Mouse (Mus musculus): ENCODE results near the gene Nae1. TPM values are rescaled to one million over a fixed set of nuclear protein-coding genes. Genes with fewer than 3 reads are reported as not detected.
A peak's percentile ranks its signal among the peaks of the same experiment; 100 is the strongest.

Gene Nae1
- polyA plus RNA-seq, 1 experiment from 2014 or later: 85.8 TPM

- H3K9ac ChIP-seq (ENCODE audit: low read length): no peak overlapping the region
- H3K4me1 ChIP-seq (replicated peaks; ENCODE audit: control insufficient read depth, insufficient read depth, low read length): no peaks in the 10 kb centered on the region
- no peaks in the 10 kb centered on the region for H3K36me3 ChIP-seq (ENCODE audit: control insufficient read depth, insufficient read depth, low read length)
- H3K27me3 ChIP-seq (replicated peaks; ENCODE audit: control insufficient read depth, insufficient read depth, low read length): no peaks in the 10 kb centered on the region
- H3K9me3 ChIP-seq (ENCODE audit: control insufficient read depth, low read length): no peaks in the 10 kb centered on the region
- no peak overlapping the region for H3K4me2 ChIP-seq (ENCODE audit: low read length)
- no peak overlapping the region for H3K4me3 ChIP-seq (ENCODE audit: low read depth, low read length)
- no peak overlapping the region for H3K27ac ChIP-seq (ENCODE audit: low read depth)
- ATAC-seq (replicated peaks; ENCODE audit: low FRiP score, low TSS enrichment, low read depth) (no peak), DNase-seq (ENCODE audit: low spot score) (no peak)
- WGBS: 42% methylated on average over 7 of the region's 7 CpGs
These were observed 22.8 kb upstream of the Nae1 start for GRCm38 (mm10) chr8:104557226-104557625.

- H3K4me1 ChIP-seq (replicated peaks; ENCODE audit: control insufficient read depth, insufficient read depth, low read length): no peaks in the 10 kb centered on the region
- 86% methylated on average over 4 of the region's 4 CpGs for WGBS
- no peaks in the 10 kb centered on the region for H3K27me3 ChIP-seq (replicated peaks; ENCODE audit: control insufficient read depth, insufficient read depth, low read length)
- no peaks in the 10 kb centered on the region for H3K9me3 ChIP-seq (ENCODE audit: control insufficient read depth, low read length)
- H3K9ac ChIP-seq (ENCODE audit: low read length): no peak overlapping the region
- H3K4me2 ChIP-seq (ENCODE audit: low read length): no peak overlapping the region
- no peaks in the 10 kb centered on the region for H3K36me3 ChIP-seq (ENCODE audit: control insufficient read depth, insufficient read depth, low read length)
- no peak for ATAC-seq (replicated peaks; ENCODE audit: low FRiP score, low TSS enrichment, low read depth)
- no peak for DNase-seq (ENCODE audit: low spot score)
- H3K27ac ChIP-seq (ENCODE audit: low read depth): no peak overlapping the region
- H3K4me3 ChIP-seq (ENCODE audit: low read depth, low read length): no peak overlapping the region
These were observed 20.8 kb upstream of the Nae1 start for GRCm38 (mm10) chr8:104555191-104555590.

- ATAC-seq (replicated peaks; ENCODE audit: low FRiP score, low TSS enrichment, low read depth): no peak
- H3K27me3 ChIP-seq (replicated peaks; ENCODE audit: control insufficient read depth, insufficient read depth, low read length): peaks cover 53% of the 10 kb centered on the region
- no peak for DNase-seq (ENCODE audit: low spot score)
These were observed 9.1 kb upstream of the Nae1 start for GRCm38 (mm10) chr8:104543440-104544045.

GRCm38 (mm10) chr8:104542160-104542559 is 7.7 kb upstream of the Nae1 start:
- Histone ChIP-seq H3K9me3 (ENCODE audit: control insufficient read depth, low read length) (no peaks in the 10 kb centered on the region), H3K27ac (ENCODE audit: low read depth) (no peak overlapping the region), H3K4me3 (ENCODE audit: low read depth, low read length) (no peak overlapping the region), H3K36me3 (ENCODE audit: control insufficient read depth, insufficient read depth, low read length) (no peaks in the 10 kb centered on the region), H3K4me2 (ENCODE audit: low read length) (no peak overlapping the region), H3K9ac (ENCODE audit: low read length) (no peak overlapping the region), H3K4me1 (replicated peaks; ENCODE audit: control insufficient read depth, insufficient read depth, low read length) (peaks cover 7% of the 10 kb centered on the region; the same call in 1 of the 2 replicates), H3K27me3 (replicated peaks; ENCODE audit: control insufficient read depth, insufficient read depth, low read length) (peaks cover 64% of the 10 kb centered on the region)
- ATAC-seq (replicated peaks; ENCODE audit: low FRiP score, low TSS enrichment, low read depth) (no peak), DNase-seq (ENCODE audit: low spot score) (no peak)
- 15% methylated on average over 11 of the region's 11 CpGs for WGBS

More at GRCm38 (mm10) chr8:104543440-104544045, 9.1 kb upstream of the Nae1 start:
- H3K27ac ChIP-seq (ENCODE audit: low read depth): no peak overlapping the region
- no peak overlapping the region for H3K9ac ChIP-seq (ENCODE audit: low read length)
- H3K4me1 ChIP-seq (replicated peaks; ENCODE audit: control insufficient read depth, insufficient read depth, low read length): peaks cover 7% of the 10 kb centered on the region; the same call in 1 of the 2 replicates
- WGBS: 77% methylated on average over 8 of the region's 8 CpGs
- H3K36me3 ChIP-seq (ENCODE audit: control insufficient read depth, insufficient read depth, low read length): no peaks in the 10 kb centered on the region
- no peaks in the 10 kb centered on the region for H3K9me3 ChIP-seq (ENCODE audit: control insufficient read depth, low read length)
- H3K4me2 ChIP-seq (ENCODE audit: low read length): no peak overlapping the region
- H3K4me3 ChIP-seq (ENCODE audit: low read depth, low read length): no peak overlapping the region

DNA sequence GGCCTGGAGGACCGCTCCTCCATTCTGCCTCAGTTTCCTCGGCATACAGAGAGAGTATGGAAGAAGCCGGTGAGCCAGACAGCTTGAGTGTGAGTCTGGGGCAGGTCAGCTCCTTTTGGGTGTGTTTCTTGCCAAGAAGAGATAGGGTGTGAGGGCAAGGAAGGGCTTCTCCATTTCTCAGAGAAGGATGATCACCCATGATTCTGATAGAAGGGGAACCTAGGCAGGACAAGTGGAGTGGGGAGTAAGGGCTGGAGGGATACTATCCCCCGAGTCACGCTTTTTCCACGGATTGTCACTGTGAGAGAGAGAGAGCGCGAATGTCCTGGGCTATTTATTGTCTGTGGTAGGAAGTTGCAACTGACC is 7.1 kb upstream of the Nae1 start:
- Histone ChIP-seq H3K36me3 (ENCODE audit: control insufficient read depth, insufficient read depth, low read length) (no peaks in the 10 kb centered on the region), H3K27ac (ENCODE audit: low read depth) (no peak overlapping the region), H3K9ac (ENCODE audit: low read length) (no peak overlapping the region), H3K9me3 (ENCODE audit: control insufficient read depth, low read length) (no peaks in the 10 kb centered on the region), H3K4me2 (ENCODE audit: low read length) (peak overlapping the region; percentile 88), H3K4me3 (ENCODE audit: low read depth, low read length) (peak overlapping the region; percentile 44), H3K4me1 (replicated peaks; ENCODE audit: control insufficient read depth, insufficient read depth, low read length) (peaks cover 7% of the 10 kb centered on the region; the same call in 1 of the 2 replicates), H3K27me3 (replicated peaks; ENCODE audit: control insufficient read depth, insufficient read depth, low read length) (peaks cover 64% of the 10 kb centered on the region)
- WGBS: 16% methylated on average over 8 of the region's 8 CpGs
- ATAC-seq (replicated peaks; ENCODE audit: low FRiP score, low TSS enrichment, low read depth): no peak
- DNase-seq (ENCODE audit: low spot score): no peak

DNA sequence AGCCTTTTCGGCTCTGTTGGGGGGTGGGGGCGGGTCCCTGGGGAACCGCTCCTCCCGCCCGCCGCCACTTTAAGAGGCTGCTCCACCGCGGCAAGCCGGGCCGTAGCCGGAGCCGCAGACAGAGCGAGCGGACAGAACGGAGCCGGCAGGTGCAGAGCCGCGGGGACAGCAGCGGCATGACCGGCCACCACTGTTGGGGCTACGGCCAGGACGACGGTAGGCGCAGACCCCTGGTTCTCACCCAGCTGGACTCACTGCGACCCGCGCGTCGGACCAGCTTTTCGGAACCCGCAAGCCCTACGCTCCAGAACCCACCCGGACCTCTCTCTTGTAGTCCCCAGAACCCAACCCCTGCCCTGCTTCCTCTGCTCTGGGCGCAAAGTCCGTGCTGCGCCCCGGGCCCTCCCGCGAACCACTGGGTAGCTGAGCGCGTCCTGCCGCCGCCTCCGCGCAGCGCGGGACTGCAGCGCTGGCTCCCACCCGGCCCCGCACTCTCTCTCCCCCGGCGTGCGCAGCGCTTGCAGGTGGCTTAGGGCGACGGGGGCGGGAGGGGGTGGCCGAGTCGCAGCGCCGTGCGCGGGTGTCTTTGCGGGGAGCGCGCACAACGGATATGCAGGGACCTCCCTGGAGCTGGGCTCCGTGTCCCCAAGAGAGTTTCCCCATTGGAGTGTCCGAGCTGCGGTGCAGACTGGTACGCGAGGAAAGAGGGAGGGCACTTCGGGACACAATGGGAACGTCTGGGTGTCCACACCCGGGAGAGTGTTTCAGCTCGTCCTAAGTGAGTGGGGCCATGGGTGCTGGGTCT is 6.5 kb upstream of the Nae1 start:
- peaks cover 64% of the 10 kb centered on the region for H3K27me3 ChIP-seq (replicated peaks; ENCODE audit: control insufficient read depth, insufficient read depth, low read length)
- H3K9ac ChIP-seq (ENCODE audit: low read length): no peak overlapping the region
- ATAC-seq (replicated peaks; ENCODE audit: low FRiP score, low TSS enrichment, low read depth) (peak; percentile 58; the same call in 1 of the 2 replicates), DNase-seq (ENCODE audit: low spot score) (peak; percentile 60)
- peaks cover 7% of the 10 kb centered on the region; the same call in 1 of the 2 replicates for H3K4me1 ChIP-seq (replicated peaks; ENCODE audit: control insufficient read depth, insufficient read depth, low read length)
- H3K36me3 ChIP-seq (ENCODE audit: control insufficient read depth, insufficient read depth, low read length): no peaks in the 10 kb centered on the region
- peak overlapping the region; percentile 88 for H3K4me2 ChIP-seq (ENCODE audit: low read length)
- peak overlapping the region; percentile 44 for H3K4me3 ChIP-seq (ENCODE audit: low read depth, low read length)
- 2% methylated on average over 73 of the region's 76 CpGs for WGBS
- H3K9me3 ChIP-seq (ENCODE audit: control insufficient read depth, low read length): no peaks in the 10 kb centered on the region
- H3K27ac ChIP-seq (ENCODE audit: low read depth): no peak overlapping the region

- H3K36me3 ChIP-seq (ENCODE audit: control insufficient read depth, insufficient read depth, low read length): no peaks in the 10 kb centered on the region
- no peak overlapping the region for H3K9ac ChIP-seq (ENCODE audit: low read length)
- H3K4me2 ChIP-seq (ENCODE audit: low read length): peak overlapping the region; percentile 88
- peaks cover 64% of the 10 kb centered on the region for H3K27me3 ChIP-seq (replicated peaks; ENCODE audit: control insufficient read depth, insufficient read depth, low read length)
- H3K27ac ChIP-seq (ENCODE audit: low read depth): no peak overlapping the region
- H3K4me1 ChIP-seq (replicated peaks; ENCODE audit: control insufficient read depth, insufficient read depth, low read length): peaks cover 7% of the 10 kb centered on the region; the same call in 1 of the 2 replicates
- DNase-seq (ENCODE audit: low spot score) (no peak), ATAC-seq (replicated peaks; ENCODE audit: low FRiP score, low TSS enrichment, low read depth) (no peak)
- H3K9me3 ChIP-seq (ENCODE audit: control insufficient read depth, low read length): no peaks in the 10 kb centered on the region
- peak overlapping the region; percentile 44 for H3K4me3 ChIP-seq (ENCODE audit: low read depth, low read length)
- WGBS: 36% methylated on average over 7 of the region's 7 CpGs
These were observed 5.8 kb upstream of the Nae1 start for GRCm38 (mm10) chr8:104540238-104540637.

- no peak overlapping the region for H3K4me3 ChIP-seq (ENCODE audit: low read depth, low read length)
- H3K4me2 ChIP-seq (ENCODE audit: low read length): no peak overlapping the region
- WGBS: 79% methylated on average over 2 of the region's 2 CpGs
- H3K27me3 ChIP-seq (replicated peaks; ENCODE audit: control insufficient read depth, insufficient read depth, low read length): peaks cover 64% of the 10 kb centered on the region
- H3K9me3 ChIP-seq (ENCODE audit: control insufficient read depth, low read length): no peaks in the 10 kb centered on the region
- no peak overlapping the region for H3K9ac ChIP-seq (ENCODE audit: low read length)
- DNase-seq (ENCODE audit: low spot score) (no peak), ATAC-seq (replicated peaks; ENCODE audit: low FRiP score, low TSS enrichment, low read depth) (no peak)
- peaks cover 7% of the 10 kb centered on the region; the same call in 1 of the 2 replicates for H3K4me1 ChIP-seq (replicated peaks; ENCODE audit: control insufficient read depth, insufficient read depth, low read length)
- H3K36me3 ChIP-seq (ENCODE audit: control insufficient read depth, insufficient read depth, low read length): no peaks in the 10 kb centered on the region
- H3K27ac ChIP-seq (ENCODE audit: low read depth): no peak overlapping the region
These were observed 5.1 kb upstream of the Nae1 start for GRCm38 (mm10) chr8:104539566-104539965.
